Mouse (Mus musculus): ENCODE measurements around the gene Usp32. TPM values are rescaled to one million over a fixed set of nuclear protein-coding genes. Genes with fewer than 3 reads are reported as not detected.

Usp32 gene
- polyA plus RNA-seq, 1 experiment: 71.2 TPM

- H3K4me3 ChIP-seq (ENCODE audit: low read depth, low read length): peak overlapping the region; percentile 67
- peak overlapping the region; percentile 55 for H3K9ac ChIP-seq (ENCODE audit: low read depth, poor library complexity, severe bottlenecking)
- H3K4me1 ChIP-seq (ENCODE audit: control insufficient read depth, insufficient read depth, low read length): peaks cover 17% of the 10 kb centered on the region
- no peaks in the 10 kb centered on the region for H3K27me3 ChIP-seq (ENCODE audit: control insufficient read depth, insufficient read depth, low read length, poor library complexity, severe bottlenecking)
- TF ChIP-seq CTCF (IDR thresholded peaks at IDR 0.05; ENCODE audit: low read depth, low read length) (peak; percentile 6), EP300 (IDR thresholded peaks at IDR 0.05; ENCODE audit: insufficient read depth, low read depth, low read length) (peak; percentile 64; the same call in 1 of the 2 replicates), POLR2A (IDR thresholded peaks at IDR 0.05; ENCODE audit: insufficient read depth, low read length) (no peak)
- H3K36me3 ChIP-seq (ENCODE audit: control insufficient read depth, insufficient read depth, low read length, poor library complexity, severe bottlenecking): no peaks in the 10 kb centered on the region
- H3K27ac ChIP-seq (ENCODE audit: insufficient read depth, low read length): peak overlapping the region; percentile 87
- no peaks in the 10 kb centered on the region for H3K9me3 ChIP-seq (replicated peaks; ENCODE audit: control insufficient read depth, insufficient read depth, low read length, poor library complexity, severe bottlenecking)
Observed at GRCm38 (mm10) chr11:84943948-84944347, 196.0 kb downstream of the Usp32 start.

GRCm38 (mm10) chr11:84940140-84940539 is 199.8 kb downstream of the Usp32 start:
- TF ChIP-seq EP300 (IDR thresholded peaks at IDR 0.05; ENCODE audit: insufficient read depth, low read depth, low read length): no peak
- no peak for TF ChIP-seq CTCF (IDR thresholded peaks at IDR 0.05; ENCODE audit: low read depth, low read length)
- TF ChIP-seq POLR2A (IDR thresholded peaks at IDR 0.05; ENCODE audit: insufficient read depth, low read length): no peak
- no peak overlapping the region for H3K9ac ChIP-seq (ENCODE audit: low read depth, poor library complexity, severe bottlenecking)
- H3K4me3 ChIP-seq (ENCODE audit: low read depth, low read length): no peak overlapping the region
- H3K27me3 ChIP-seq (ENCODE audit: control insufficient read depth, insufficient read depth, low read length, poor library complexity, severe bottlenecking): no peaks in the 10 kb centered on the region
- H3K9me3 ChIP-seq (replicated peaks; ENCODE audit: control insufficient read depth, insufficient read depth, low read length, poor library complexity, severe bottlenecking): no peaks in the 10 kb centered on the region
- H3K4me1 ChIP-seq (ENCODE audit: control insufficient read depth, insufficient read depth, low read length): no peaks in the 10 kb centered on the region
- H3K27ac ChIP-seq (ENCODE audit: insufficient read depth, low read length): no peak overlapping the region
- H3K36me3 ChIP-seq (ENCODE audit: control insufficient read depth, insufficient read depth, low read length, poor library complexity, severe bottlenecking): no peaks in the 10 kb centered on the region

- Histone ChIP-seq H3K27me3 (ENCODE audit: control insufficient read depth, insufficient read depth, low read length, poor library complexity, severe bottlenecking) (no peaks in the 10 kb centered on the region), H3K4me3 (ENCODE audit: low read depth, low read length) (no peak overlapping the region), H3K9ac (ENCODE audit: low read depth, poor library complexity, severe bottlenecking) (no peak overlapping the region), H3K9me3 (replicated peaks; ENCODE audit: control insufficient read depth, insufficient read depth, low read length, poor library complexity, severe bottlenecking) (no peaks in the 10 kb centered on the region), H3K27ac (ENCODE audit: insufficient read depth, low read length) (no peak overlapping the region), H3K4me1 (ENCODE audit: control insufficient read depth, insufficient read depth, low read length) (no peaks in the 10 kb centered on the region), H3K36me3 (ENCODE audit: control insufficient read depth, insufficient read depth, low read length, poor library complexity, severe bottlenecking) (no peaks in the 10 kb centered on the region)
- TF ChIP-seq CTCF (IDR thresholded peaks at IDR 0.05; ENCODE audit: low read depth, low read length): no peak
Observed at GRCm38 (mm10) chr11:84939508-84940053, 200.4 kb downstream of the Usp32 start.

Other genes starting within 250 kb of the Usp32 start
- gene Znhit3, start 223.8 kb downstream of the Usp32 start, polyA plus RNA-seq (2011; ENCODE audit: insufficient read depth, insufficient read length, low read depth, missing spikeins): 37.0 and 39.6 TPM in 2 replicates
- gene Car4, start 182.4 kb downstream of the Usp32 start, polyA plus RNA-seq (2011; ENCODE audit: insufficient read depth, insufficient read length, low read depth, missing spikeins): 277 and 320 TPM in 2 replicates
- not detected in 2 replicates for gene 1700125H20Rik, start 30.2 kb upstream of the Usp32 start, polyA plus RNA-seq (2011; ENCODE audit: insufficient read depth, insufficient read length, low read depth, missing spikeins)
- 54.6 and 57.9 TPM in 2 replicates for gene Appbp2, start 95.0 kb upstream of the Usp32 start, polyA plus RNA-seq (2011; ENCODE audit: insufficient read depth, insufficient read length, low read depth, missing spikeins)
- gene Ppm1d, start 171.1 kb upstream of the Usp32 start, polyA plus RNA-seq (2011; ENCODE audit: insufficient read depth, insufficient read length, low read depth, missing spikeins): 26.6 and 27.1 TPM in 2 replicates
- gene Bcas3, start 213.0 kb upstream of the Usp32 start, polyA plus RNA-seq (2011; ENCODE audit: insufficient read depth, insufficient read length, low read depth, missing spikeins): 36.7 and 37.8 TPM in 2 replicates

All from ES-Bruce4 (cell line).